Mouse (Mus musculus) embryonic fibroblast, embryonic 13.5 days (primary cell): ENCODE measurements around the gene 2310022B05Rik.

ENCODE experiments used
- CTCF ChIP-seq: IDR thresholded peaks from 2 replicates; pipeline ENCODE4 v1.5.1; 2011; ENCODE audit warnings: mild to moderate bottlenecking, control low read depth, low read length, moderate library complexity, borderline replicate concordance; ENCODE audit not compliant: insufficient read depth
- POLR2A ChIP-seq: IDR thresholded peaks from 2 replicates; pipeline ENCODE4 v1.6.1; 2011; ENCODE audit warnings: low read depth, mild to moderate bottlenecking, control low read depth, low read length, moderate library complexity

DNA sequence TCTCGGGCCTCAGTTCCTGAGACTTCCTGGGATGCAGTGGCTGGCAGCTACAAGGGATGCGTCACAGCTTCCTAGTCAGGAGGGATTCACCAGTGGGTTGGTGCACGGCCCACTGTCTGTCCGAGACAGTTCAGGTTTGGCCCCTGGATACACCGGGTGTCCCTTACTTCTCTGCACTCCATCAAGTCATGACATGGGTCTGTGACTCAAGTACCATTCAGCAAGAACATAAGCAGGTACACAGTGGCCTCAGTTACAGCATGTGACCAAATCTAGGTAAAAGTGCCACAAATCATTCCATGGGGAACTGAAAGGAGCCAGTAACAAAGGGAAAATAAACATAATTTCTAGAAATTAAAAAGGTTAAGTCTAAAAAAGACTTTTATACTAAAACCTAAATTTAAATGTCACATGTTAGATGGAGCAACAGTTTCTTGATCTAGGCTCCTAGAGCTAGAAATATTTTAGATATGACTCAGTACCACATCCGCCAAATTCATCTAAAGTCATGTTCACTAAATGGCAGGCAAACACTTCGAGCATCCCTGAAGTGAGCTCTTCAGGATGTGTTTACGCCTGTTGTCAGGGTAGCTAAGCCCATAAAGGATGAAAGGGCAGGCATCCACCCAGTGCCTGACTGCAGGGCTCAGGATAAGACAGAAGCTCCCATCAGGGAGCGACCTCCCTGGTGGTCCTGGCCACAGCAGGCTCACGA lies 18.1 kb upstream of the 2310022B05Rik start:
- TF ChIP-seq CTCF (no peak), POLR2A (no peak)
